16 mouse cellular contexts compared by ENCODE assay signal in genomic region chr2:28943666-28944516, GRCm38 (mm10). TPM values are rescaled to one million over a fixed set of nuclear protein-coding genes. Genes with fewer than 3 reads are reported as not detected.
DNase-seq lines count a peak whose midpoint lies in the region; ATAC-seq lines count a peak whose summit lies in the region.
"Had no signal": no experiment of that assay in that cellular context is flagged by ENCODE, and none has a peak within 500 bp of the region (broad histone marks: within the 10 kb centered on the region; RNA-seq: fewer than 3 reads in every experiment).

No protein-coding gene starts in this region.

- 0 out of 2 replicates have a peak overlapping the region, but pooled peaks have one; percentile 4 for H3K4me3 ChIP-seq in kidney, embryonic 16.5 days (ENCODE audit: low read length)
- H3K4me3 ChIP-seq in forebrain, embryonic 16.5 days (replicated peaks; ENCODE audit: low read length): no peak overlapping the region
- no peak overlapping the region for H3K4me3 ChIP-seq in limb, embryonic 12.5 days (replicated peaks)
- H3K4me3 ChIP-seq in neural tube, embryonic 14.5 days (ENCODE audit: low read depth, low read length): no peak overlapping the region
- H3K4me3 ChIP-seq: embryonic facial prominence, embryonic 13.5 days; gastrocnemius, adult 2 months; liver, embryonic 12.5 days had no signal

- H3K27me3 ChIP-seq in kidney, embryonic 16.5 days (ENCODE audit: insufficient read depth, low read length): peaks cover 89% of the 10 kb centered on the region
- H3K27me3 ChIP-seq in forebrain, embryonic 16.5 days (replicated peaks; ENCODE audit: control insufficient read depth, insufficient read depth, low read length): no peaks in the 10 kb centered on the region
- peaks cover 65% of the 10 kb centered on the region for H3K27me3 ChIP-seq in limb, embryonic 12.5 days
- no peaks in the 10 kb centered on the region; the same call in 1 of the 2 replicates for H3K27me3 ChIP-seq in neural tube, embryonic 14.5 days (ENCODE audit: control insufficient read depth, insufficient read depth, low read length)

- peaks cover 11% of the 10 kb centered on the region; the same call in 1 of the 2 replicates for H3K4me1 ChIP-seq in kidney, embryonic 16.5 days (ENCODE audit: insufficient read depth, low read length)
- H3K4me1 ChIP-seq in forebrain, embryonic 16.5 days (replicated peaks; ENCODE audit: control insufficient read depth, insufficient read depth, low read length): peaks cover 11% of the 10 kb centered on the region
- peaks cover 29% of the 10 kb centered on the region for H3K4me1 ChIP-seq in limb, embryonic 12.5 days (replicated peaks)
- peaks cover 9% of the 10 kb centered on the region for H3K4me1 ChIP-seq in neural tube, embryonic 14.5 days (ENCODE audit: control insufficient read depth, insufficient read depth, low read length)
- H3K4me1 ChIP-seq: embryonic facial prominence, embryonic 13.5 days; liver, embryonic 12.5 days had no signal

- no peaks in the 10 kb centered on the region for H3K9me3 ChIP-seq in kidney, embryonic 16.5 days (ENCODE audit: low read length)
- no peaks in the 10 kb centered on the region for H3K9me3 ChIP-seq in forebrain, embryonic 16.5 days (ENCODE audit: control insufficient read depth, low read length)
- no peaks in the 10 kb centered on the region for H3K9me3 ChIP-seq in limb, embryonic 12.5 days
- no peaks in the 10 kb centered on the region for H3K9me3 ChIP-seq in neural tube, embryonic 14.5 days (ENCODE audit: control insufficient read depth, low read length)
- H3K9me3 ChIP-seq: embryonic facial prominence, embryonic 13.5 days; G1E; liver, embryonic 12.5 days had no signal

- no peak for DNase-seq in kidney, adult 8-10 months
- DNase-seq in spleen, postnatal 4 days (ENCODE audit: low spot score in 2 of 2): no peak
- DNase-seq in frontal cortex, postnatal 10 days (ENCODE audit: low spot score in 2 of 2): no peak
- no peak for DNase-seq in adrenal gland, postnatal 25 days
- DNase-seq: gastrocnemius, adult 2 months; lung, postnatal 36 days had no signal

- H3K36me3 ChIP-seq in kidney, embryonic 16.5 days (ENCODE audit: insufficient read depth, low read length): no peaks in the 10 kb centered on the region
- H3K36me3 ChIP-seq in forebrain, embryonic 16.5 days (ENCODE audit: control insufficient read depth, insufficient read depth): no peaks in the 10 kb centered on the region
- no peaks in the 10 kb centered on the region for H3K36me3 ChIP-seq in limb, embryonic 12.5 days
- H3K36me3 ChIP-seq in neural tube, embryonic 14.5 days (ENCODE audit: control insufficient read depth, insufficient read depth, low read length): no peaks in the 10 kb centered on the region
- H3K36me3 ChIP-seq: embryonic facial prominence, embryonic 13.5 days; G1E; liver, embryonic 12.5 days had no signal

- 11% methylated on average over 30 of the region's 30 CpGs for WGBS in kidney, embryonic 16.5 days
- 6% methylated on average over 30 of the region's 30 CpGs for whole genome bisulfite sequencing in forebrain, embryonic 16.5 days
- WGBS in limb, embryonic 12.5 days: 15% methylated on average over 30 of the region's 30 CpGs
- WGBS in neural tube, embryonic 14.5 days: 13% methylated on average over 30 of the region's 30 CpGs

- no peak overlapping the region for H3K9ac ChIP-seq in kidney, embryonic 16.5 days (replicated peaks; ENCODE audit: low read length)
- H3K9ac ChIP-seq in forebrain, embryonic 16.5 days (replicated peaks; ENCODE audit: low read depth, low read length): no peak overlapping the region; the same call in 1 of the 2 replicates
- H3K9ac ChIP-seq in limb, embryonic 12.5 days (replicated peaks): 0 out of 2 replicates have a peak overlapping the region, but pooled peaks have one; percentile 18
- H3K9ac ChIP-seq in neural tube, embryonic 14.5 days (replicated peaks; ENCODE audit: low read depth, low read length): no peak overlapping the region
- H3K9ac ChIP-seq: embryonic facial prominence, embryonic 13.5 days; liver, embryonic 12.5 days had no signal

- peak overlapping the region; percentile 26; the same call in 1 of the 2 replicates for H3K4me2 ChIP-seq in kidney, embryonic 16.5 days (replicated peaks; ENCODE audit: low read depth, low read length)
- peak overlapping the region; percentile 23; the same call in 1 of the 2 replicates for H3K4me2 ChIP-seq in forebrain, embryonic 16.5 days (ENCODE audit: low read length)
- H3K4me2 ChIP-seq in limb, embryonic 12.5 days: peak overlapping the region; percentile 45
- no peak overlapping the region; the same call in 1 of the 2 replicates for H3K4me2 ChIP-seq in neural tube, embryonic 14.5 days (ENCODE audit: low read depth, low read length)
- H3K4me2 ChIP-seq: embryonic facial prominence, embryonic 13.5 days; liver, embryonic 12.5 days had no signal

- no peak for ATAC-seq in kidney, embryonic 16.5 days (ENCODE audit: low FRiP score, low TSS enrichment)
- ATAC-seq in forebrain, embryonic 16.5 days: peak; percentile 57
- ATAC-seq in limb, embryonic 12.5 days (ENCODE audit: insufficient number of reproducible peaks, insufficient read depth, low FRiP score, low TSS enrichment, low read depth): no peak
- 0 out of 2 replicates have a peak, but pooled peaks have one; percentile 34 for ATAC-seq in neural tube, embryonic 14.5 days (ENCODE audit: low read depth)
- ATAC-seq: liver, embryonic 12.5 days had no signal

- no peak overlapping the region for H3K27ac ChIP-seq in kidney, embryonic 16.5 days (ENCODE audit: low read length)
- H3K27ac ChIP-seq in forebrain, embryonic 16.5 days (ENCODE audit: low read length): no peak overlapping the region
- H3K27ac ChIP-seq in limb, embryonic 12.5 days: no peak overlapping the region
- no peak overlapping the region for H3K27ac ChIP-seq in neural tube, embryonic 14.5 days (ENCODE audit: low read depth, low read length)
- H3K27ac ChIP-seq: embryonic facial prominence, embryonic 13.5 days; gastrocnemius, adult 2 months; liver, embryonic 12.5 days had no signal

RNA-seq across cellular contexts. Expression of gene Barhl1, which starts 27.4 kb away (rescaled TPM):
- polyA plus RNA-seq in kidney, embryonic 16.5 days (2015; fragmentation: Nextera tagmentation; extraction: Ambion mirVana): not detected in 2 replicates
- polyA plus RNA-seq in forebrain, embryonic 16.5 days (2015; fragmentation: Nextera tagmentation; extraction: Ambion mirVana): 0.83 and 0.89 TPM in 2 replicates
- polyA plus RNA-seq in limb, embryonic 12.5 days (2016; fragmentation: Nextera tagmentation; extraction: Ambion mirVana): not detected in 2 replicates
- 4.5 and 4.7 TPM in 2 replicates for polyA plus RNA-seq in neural tube, embryonic 14.5 days (2014; fragmentation: Nextera tagmentation; extraction: Ambion mirVana)
- not detected in 2 replicates for total RNA-seq in adrenal gland, postnatal 25 days (2021)
- total RNA-seq: gastrocnemius, adult 2 months had no signal
- polyA plus RNA-seq: embryonic facial prominence, embryonic 13.5 days; heart, embryonic 14.5 days; intestine, embryonic 14.5 days; liver, embryonic 12.5 days; small intestine, adult 2 months had no signal

Comparison
In these comparisons a context has a peak if more than half of its experiments do, and no peak if none do; other contexts are left out.
1. ATAC-seq: peak in forebrain, embryonic 16.5 days (single experiment) and neural tube, embryonic 14.5 days (single experiment); none in kidney, embryonic 16.5 days (single experiment) and limb, embryonic 12.5 days (single experiment).